Mouse (Mus musculus): ENCODE results near the gene Zfp661.
"Not testable (repeated sequence)": the region's sequence is repeated elsewhere in the genome, so short reads cannot be mapped to it uniquely, and the experiment has no call there.

The Zfp661 gene

DNA sequence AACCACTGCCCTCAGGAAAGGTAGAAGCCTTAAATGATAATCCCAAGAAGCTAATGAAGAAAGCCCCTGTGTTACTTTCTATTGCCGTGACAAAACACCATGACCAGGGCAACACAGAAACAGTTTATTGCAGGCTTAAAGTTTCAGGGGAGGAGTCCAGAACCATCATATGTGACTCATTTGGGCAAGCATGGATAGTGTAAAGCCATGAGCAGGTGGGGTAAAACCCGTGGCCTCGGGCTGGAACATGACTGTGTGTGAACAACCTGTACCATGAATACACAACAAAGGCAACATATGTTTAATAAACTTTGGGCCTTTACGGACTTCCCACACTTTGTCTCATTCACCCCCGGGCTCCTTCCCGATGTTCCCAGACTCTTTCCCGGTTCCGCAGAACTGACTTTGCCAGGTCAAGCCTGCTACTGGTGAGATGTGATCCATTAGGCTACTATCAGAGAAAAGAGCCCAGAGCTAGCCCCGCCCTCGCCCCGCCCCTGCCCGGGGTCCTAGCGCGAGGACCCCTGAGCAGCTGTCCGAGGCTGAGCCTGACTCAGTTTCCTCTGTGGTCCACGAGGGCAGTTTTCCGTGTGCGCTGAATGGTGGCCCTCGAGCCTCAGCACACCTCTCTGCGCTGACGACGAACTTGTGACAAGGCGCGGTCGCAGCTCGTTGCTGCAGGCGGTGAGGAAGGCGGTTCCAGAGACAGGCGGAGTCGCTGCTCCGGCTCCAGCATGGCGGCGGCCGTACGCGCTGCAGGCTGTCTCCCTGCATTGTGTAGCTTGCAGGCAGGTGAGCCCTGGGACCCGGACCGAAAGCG lies at the start of gene Zfp661, which contains the start of gene Mrps5:
Gene Zfp661 (minus strand): TSS at position 401 of the 820 bp plus-strand sequence.
Gene Mrps5 (plus strand): TSS at position 529 of the 820 bp plus-strand sequence.
- DNase-seq (ENCODE audit: low spot score), result peak; percentile 76

GRCm38 (mm10) chr2:127635581-127635980 lies 48.7 kb upstream of the Zfp661 start:
- no peak for DNase-seq (ENCODE audit: low spot score)

GRCm38 (mm10) chr2:127632601-127633000 lies 45.7 kb upstream of the Zfp661 start:
- DNase-seq (ENCODE audit: low spot score), result no peak

DNA sequence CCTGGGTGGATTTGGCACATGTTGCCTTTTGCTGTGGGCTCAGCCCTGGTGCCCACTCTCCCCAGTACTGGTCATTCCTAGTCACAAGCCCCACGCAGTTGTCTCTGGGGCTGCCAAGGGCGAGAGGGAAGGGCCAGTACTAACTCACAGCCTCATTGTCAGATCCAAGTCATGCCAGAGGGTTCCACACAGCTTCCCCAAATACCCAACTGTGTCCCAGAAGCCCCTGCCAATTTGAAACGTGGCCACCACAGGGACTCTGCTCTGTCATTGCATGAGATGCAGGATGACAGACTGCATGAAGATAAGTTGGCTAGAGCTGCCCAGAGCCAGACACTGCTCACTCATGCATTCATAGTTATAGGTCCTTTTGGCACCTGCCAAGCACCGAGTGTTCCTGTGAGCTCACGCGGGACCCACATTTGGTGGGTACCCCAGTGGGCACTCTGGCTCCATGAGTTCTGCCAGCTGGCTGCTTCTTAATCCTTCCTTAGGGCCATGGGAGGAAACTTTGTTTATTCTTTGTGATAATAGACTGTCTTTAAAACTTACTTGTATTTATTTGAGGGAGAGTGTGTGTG lies 41.2 kb upstream of the Zfp661 start:
- no peak for DNase-seq (ENCODE audit: low spot score)

- no peak for DNase-seq (ENCODE audit: low spot score)
These were observed 40.5 kb upstream of the Zfp661 start for GRCm38 (mm10) chr2:127627354-127627753.

DNA sequence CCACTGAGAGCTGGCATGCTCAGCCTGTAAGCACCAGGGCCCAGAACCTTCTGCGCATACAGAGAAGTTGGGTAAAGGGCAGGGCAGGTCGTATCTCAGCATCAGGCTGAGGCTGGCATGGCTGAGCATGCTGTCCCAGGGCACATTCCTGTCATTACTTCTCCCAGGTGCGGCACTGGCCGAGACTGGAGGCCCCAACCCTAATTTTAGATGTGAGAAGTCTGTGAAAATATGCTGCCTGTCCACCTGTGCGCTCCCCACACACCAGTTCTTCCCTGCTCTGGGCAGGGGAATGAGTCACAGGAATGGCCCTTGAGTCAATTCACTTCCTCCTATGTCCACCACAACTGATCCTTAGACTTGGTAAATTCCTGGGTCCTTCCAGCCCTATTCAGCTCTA lies 38.8 kb upstream of the Zfp661 start:
- DNase-seq (ENCODE audit: low spot score), result no peak

DNA sequence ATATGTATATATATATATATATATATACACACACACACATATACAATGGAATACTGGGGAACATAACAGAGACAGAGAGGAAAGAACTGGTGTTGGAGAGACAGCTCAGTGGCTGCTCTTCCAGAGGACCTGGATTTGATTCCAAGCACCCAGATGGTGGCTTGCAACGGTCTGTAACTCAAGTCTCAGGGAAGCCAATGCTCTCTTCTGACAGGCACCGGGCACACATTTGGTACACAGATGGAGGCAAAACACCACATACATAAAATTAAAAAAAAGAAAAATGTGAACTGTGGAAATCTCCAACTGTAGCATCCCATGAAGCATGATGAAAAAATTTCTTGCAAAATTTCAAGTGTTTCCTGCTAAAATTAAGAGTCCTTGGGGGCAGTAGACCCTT lies 37.9 kb upstream of the Zfp661 start:
- no peak for DNase-seq (ENCODE audit: low spot score)

DNA sequence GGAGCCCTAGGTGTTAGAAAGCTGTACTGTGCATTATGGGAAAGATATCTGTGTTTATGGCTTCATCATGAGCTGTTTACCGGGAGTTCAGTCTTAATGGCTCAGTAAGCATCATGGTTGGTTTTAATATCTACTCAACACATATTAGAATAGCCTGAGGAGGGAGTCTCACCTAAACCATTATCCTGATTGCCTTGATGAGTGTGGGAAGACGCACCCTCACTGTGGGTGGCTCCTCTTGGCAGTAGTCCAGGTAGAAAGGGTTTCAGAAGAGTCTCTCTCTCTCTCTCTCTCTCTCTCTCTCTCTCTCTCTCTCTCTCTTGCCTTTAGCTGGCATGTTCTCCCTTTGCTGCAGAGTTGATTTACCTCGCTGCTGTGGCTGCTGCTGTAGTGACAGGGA lies 35.2 kb upstream of the Zfp661 start:
- DNase-seq (ENCODE audit: low spot score), result no peak

GRCm38 (mm10) chr2:127619311-127619710 lies 32.4 kb upstream of the Zfp661 start:
- DNase-seq (ENCODE audit: low spot score), result peak; percentile 60

DNA sequence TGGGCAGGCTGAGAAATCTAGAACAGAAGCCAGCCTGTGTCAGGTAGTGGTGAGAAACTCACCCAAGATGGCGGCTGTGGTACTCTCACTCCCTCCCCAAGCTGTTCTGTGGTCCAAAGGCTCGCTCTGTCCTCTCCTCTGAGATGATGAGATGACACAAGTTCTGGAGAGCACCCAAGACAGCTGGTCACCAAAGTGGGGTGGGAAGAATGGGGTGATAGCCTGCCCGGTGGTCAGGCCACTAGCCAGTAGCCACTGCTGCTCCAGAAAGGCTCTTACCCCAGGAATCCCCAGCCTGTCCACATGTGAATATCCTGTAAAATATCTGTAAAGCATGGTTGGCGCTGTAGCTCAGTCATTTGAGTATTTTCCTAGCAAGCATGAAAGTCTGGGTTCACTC lies 25.4 kb upstream of the Zfp661 start:
- DNase-seq (ENCODE audit: low spot score), result no peak

DNA sequence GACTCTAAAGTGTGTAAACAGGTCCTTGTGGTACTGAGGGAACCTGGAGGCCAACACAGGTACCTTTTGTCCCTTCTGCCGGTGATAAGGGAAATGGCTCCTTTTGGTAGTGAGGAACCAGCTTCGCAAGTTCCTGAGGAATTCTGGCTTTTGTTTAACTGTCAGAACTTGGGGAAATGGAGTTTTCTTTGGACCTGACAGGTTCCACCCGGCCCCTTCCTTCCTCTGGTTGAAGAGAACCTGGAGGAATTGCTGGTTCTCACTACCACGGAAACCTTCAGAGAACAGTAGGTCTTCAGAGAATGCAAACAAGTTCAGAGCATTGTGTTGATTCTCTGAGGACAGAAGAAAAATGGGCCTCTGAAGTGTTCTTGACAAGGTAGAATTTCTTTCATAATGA lies 24.5 kb upstream of the Zfp661 start:
- no peak for DNase-seq (ENCODE audit: low spot score)

DNA sequence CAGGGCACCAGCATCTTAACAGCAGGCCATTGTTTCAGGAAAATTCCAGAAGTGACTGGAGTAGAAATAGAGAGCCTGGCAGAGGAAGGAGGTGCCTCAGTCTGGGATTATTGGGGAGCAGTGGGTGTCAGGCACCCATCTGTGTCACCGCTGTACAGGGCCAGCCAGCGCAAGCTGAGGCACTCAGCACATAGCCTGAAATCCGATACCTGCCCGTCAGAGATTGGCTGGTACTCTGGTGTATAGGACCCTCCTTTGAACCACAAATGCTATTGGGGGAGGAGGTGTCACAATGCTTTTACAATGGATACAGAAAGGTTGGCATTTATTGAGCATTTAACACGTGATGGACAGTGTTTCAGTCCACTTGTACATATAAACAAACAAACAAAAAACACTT lies 22.1 kb upstream of the Zfp661 start:
- no peak for DNase-seq (ENCODE audit: low spot score)

GRCm38 (mm10) chr2:127608234-127608633 lies 21.3 kb upstream of the Zfp661 start:
- DNase-seq (ENCODE audit: low spot score), result no peak

- DNase-seq (ENCODE audit: low spot score), result no peak
These were observed 18.3 kb upstream of the Zfp661 start for GRCm38 (mm10) chr2:127605203-127605602.

DNA sequence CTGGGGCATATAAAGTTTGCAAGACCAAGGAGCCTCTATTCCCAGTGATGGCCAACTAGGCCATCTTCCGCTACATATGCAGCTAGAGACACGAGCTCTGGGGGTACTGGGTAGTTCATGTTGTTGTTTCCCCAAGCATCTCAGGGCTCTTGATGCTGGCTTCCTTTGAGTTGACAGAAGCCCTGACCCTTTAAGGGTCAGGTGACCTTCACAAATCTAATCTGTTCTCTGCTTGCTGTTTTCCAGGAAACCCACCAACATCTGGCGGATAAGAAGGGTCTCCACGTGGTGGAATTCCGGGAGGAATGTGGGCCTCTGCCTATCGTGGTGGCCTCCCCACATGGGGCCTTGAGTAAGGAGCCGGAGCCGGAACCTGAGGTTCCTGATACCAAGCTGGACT lies 16.5 kb upstream of the Zfp661 start:
- not testable (repeated sequence) for DNase-seq (ENCODE audit: low spot score)

DNA sequence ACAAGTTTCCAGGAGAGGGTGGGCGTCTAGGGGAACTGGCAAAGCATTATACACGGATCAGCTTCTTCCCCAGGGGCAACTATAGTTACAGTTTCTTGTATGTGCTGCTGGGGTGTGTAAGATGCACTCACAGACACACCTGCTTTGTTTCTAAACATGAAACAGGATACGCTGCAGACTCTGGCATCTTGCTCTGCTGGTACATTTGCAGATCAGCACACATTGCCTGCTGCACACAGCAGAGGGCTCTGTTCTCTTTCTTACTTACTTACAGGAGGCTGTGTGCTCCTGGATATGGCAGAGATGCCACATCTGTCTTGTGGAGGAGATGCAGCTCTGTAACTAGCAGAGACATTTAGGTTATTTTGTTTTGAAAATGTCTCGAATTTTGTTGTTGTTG lies 3.9 kb upstream of the Zfp661 start:
- peak; percentile 62 for DNase-seq (ENCODE audit: low spot score)

- peak; percentile 55 for DNase-seq (ENCODE audit: low spot score)
These were observed 3.3 kb upstream of the Zfp661 start for GRCm38 (mm10) chr2:127590204-127590603.

DNA sequence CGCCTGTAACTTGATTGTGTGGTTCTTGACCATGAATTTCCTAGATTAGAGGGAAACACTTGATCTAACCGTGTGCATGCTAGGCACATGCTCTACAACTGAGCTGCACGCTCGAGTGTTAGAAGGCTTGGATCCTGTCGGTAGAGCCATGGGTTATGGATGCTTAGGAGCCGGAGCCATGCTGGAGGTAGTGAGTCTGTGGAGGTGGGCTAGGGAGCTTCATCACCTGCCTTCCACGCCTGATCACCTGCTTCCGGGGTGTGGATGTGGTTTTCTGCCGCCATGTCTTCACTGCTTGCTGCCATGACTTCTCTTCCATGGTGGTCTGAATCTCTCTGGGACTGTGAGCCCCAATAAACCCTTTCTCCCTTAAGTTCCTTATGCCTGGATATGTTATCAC lies 2.0 kb upstream of the Zfp661 start:
- DNase-seq (ENCODE audit: low spot score), result no peak

- no peak for DNase-seq (ENCODE audit: low spot score)
These were observed 585 bp upstream of the Zfp661 start for GRCm38 (mm10) chr2:127587514-127587844.

DNA sequence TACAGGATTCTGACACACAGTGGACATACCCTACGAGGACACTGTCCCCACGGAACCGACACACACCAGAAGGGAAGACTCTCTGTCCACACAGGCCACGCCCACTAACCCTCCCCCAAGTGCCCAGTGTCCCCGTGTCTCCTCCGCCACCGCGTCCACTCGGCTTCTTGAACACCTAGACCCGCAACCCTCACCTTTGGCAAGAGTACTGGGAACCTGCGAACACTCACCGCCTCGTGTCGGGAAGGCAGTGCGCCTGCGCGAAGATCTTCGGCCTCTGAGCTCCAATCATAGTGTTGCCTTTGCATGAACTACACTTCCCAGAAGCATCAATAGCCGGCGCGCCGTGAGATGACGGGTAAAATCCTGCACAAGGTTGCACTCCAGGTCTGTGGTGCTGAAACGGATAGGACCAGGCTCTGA lies 2.4 kb downstream of the Zfp661 start:
- peak; percentile 90 for DNase-seq (ENCODE audit: low spot score)

DNA sequence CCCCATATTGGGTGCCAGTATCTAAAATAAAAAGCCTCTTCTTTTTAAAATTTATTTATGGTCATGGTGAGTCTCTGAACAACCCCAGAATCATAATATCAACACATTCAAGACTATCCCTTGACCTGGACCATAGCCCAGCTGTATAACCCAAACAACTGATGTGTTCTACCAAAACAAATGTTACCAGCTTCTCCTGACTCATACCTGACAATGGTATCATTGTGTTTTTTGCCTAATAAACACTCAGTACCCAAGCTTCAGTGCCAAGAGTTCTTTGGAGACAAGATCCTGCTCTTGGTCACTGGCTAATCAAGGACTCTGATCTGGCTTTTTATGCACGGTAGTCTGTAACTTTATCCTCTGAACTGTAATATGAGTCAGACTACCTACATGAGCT lies 13.6 kb downstream of the Zfp661 start:
- no peak for DNase-seq (ENCODE audit: low spot score)

DNA sequence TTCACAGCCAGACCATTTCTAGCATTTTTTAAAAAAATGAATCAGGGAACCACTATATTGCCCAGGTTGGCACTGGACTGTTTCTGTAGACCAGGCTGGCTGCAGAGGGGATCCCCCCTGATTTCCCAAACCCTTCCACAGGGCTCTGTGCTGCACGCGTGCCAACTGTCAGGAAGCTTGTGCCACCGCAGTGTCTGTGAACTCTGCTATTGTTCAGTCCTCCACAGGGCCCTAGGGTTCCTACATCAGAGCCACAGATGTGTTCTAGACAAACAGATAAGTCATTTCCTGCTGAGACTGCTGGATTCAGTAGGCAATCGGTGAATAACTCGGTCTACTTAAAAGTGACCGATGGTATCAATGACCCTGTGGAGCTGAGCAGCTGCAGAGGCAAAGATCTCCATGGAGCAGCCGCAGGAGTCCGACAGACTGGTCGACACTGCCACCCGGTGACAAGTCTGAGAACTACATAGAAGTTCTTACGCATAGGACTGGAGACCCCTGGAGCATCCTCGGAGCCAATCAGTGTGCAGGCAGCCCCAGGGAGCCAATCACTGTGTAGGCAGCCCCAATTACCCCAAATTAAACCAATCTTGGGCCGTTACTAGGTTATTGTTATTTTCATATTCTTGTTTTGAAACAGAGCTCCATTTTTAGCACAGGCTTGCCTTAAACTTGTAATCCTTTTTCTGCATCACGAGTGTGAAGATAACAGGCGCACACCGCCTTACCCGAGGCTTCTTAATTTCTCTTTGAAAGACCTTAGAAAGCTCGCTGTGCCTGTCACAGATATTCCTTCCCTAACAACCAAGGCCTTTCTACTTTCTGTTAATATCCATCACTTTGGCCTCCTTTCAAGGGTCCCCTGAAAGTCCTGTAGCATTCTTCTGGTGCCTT lies 27.6 kb downstream of the Zfp661 start:
- peak; percentile 57 for DNase-seq (ENCODE audit: low spot score)

GRCm38 (mm10) chr2:127551078-127551477 lies 35.8 kb downstream of the Zfp661 start:
- no peak for DNase-seq (ENCODE audit: low spot score)
